Mouse (Mus musculus) G1E (cell line): ENCODE data around the gene Oaz3.

Source experiments
- CTCF ChIP-seq: IDR thresholded peaks from 2 replicates; pipeline ENCODE4 v1.5.1; 2012; ENCODE audit warnings: low read depth, low read length, inconsistent platforms, mixed read lengths
- POLR2AphosphoS5 ChIP-seq: IDR thresholded peaks from 2 replicates; pipeline ENCODE4 v1.6.1; 2012; ENCODE audit warnings: low read depth, low read length, inconsistent platforms; ENCODE audit not compliant: insufficient replicate concordance

- TF ChIP-seq POLR2AphosphoS5 = no peak
- TF ChIP-seq CTCF = no peak
Measured at GRCm38 (mm10) chr3:94487581-94487980, 43.9 kb upstream of the Oaz3 start.
